13 mouse cellular contexts compared by ENCODE assay signal in the genomic region with DNA sequence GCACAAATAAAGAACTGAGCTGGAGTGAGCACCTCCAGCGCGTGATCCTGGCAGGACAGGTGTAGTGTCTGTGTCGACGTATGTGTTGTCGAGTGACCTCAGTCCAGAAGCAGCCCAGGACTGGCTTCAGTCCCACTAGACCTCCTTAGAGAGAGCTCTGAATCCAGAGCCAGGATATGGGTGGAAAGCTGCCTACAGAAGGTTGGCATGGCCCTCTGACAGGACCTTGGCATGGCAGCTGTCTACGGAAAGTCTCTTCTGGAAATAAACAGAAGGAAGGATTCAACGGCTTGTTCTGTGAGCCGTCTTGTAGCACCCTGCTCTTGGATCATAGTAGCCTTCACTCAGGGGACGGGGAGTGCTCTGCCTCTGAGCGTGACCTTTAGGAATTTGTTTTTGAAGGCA. TPM values are rescaled to one million over a fixed set of nuclear protein-coding genes. Genes with fewer than 3 reads are reported as not detected.
DNase-seq lines count a peak whose midpoint lies in the region; ATAC-seq and TF ChIP-seq lines count a peak whose summit lies in the region.
"Had no signal": no experiment of that assay in that cellular context is flagged by ENCODE, and none has a peak within 500 bp of the region (broad histone marks: within the 10 kb centered on the region; RNA-seq: fewer than 3 reads in every experiment).

No protein-coding gene starts in this region.

- no peak for DNase-seq in cerebellum, adult 11 months
- no peak for DNase-seq in lung, adult 2 months
- DNase-seq in cerebellum, postnatal 25 days: peak; percentile 38 to 57
- peak; percentile 33 for DNase-seq in lung, postnatal 10 days
- no peak for DNase-seq in ovary, postnatal 36 days (ENCODE audit: low spot score)
- no peak for DNase-seq in neural tube, embryonic 10.5 days (ENCODE audit: extremely low spot score, low spot score)
- DNase-seq: thymus, postnatal 14 days had no signal

- no peaks in the 10 kb centered on the region for H3K9me3 ChIP-seq in lung, embryonic 16.5 days (ENCODE audit: control insufficient read depth, low read length)

- no peak overlapping the region for H3K27ac ChIP-seq in lung, embryonic 16.5 days (ENCODE audit: low read length)
- H3K27ac ChIP-seq: heart, embryonic 13.5 days; kidney, postnatal 0 days had no signal

- H3K4me2 ChIP-seq in lung, embryonic 16.5 days (ENCODE audit: low read depth, low read length): no peak overlapping the region
- H3K4me2 ChIP-seq: heart, embryonic 13.5 days had no signal

- H3K4me3 ChIP-seq in lung, embryonic 16.5 days (ENCODE audit: low read length): no peak overlapping the region
- H3K4me3 ChIP-seq in lung, adult 2 months (replicated peaks; ENCODE audit: extremely low read depth, low read depth, low read length): no peak overlapping the region
- H3K4me3 ChIP-seq: heart, embryonic 13.5 days; myocyte had no signal

- H3K4me1 ChIP-seq in lung, embryonic 16.5 days (replicated peaks; ENCODE audit: control insufficient read depth, insufficient read depth, low read length): no peaks in the 10 kb centered on the region
- H3K4me1 ChIP-seq in lung, adult 2 months (ENCODE audit: control insufficient read depth, insufficient read depth, low read length): no peaks in the 10 kb centered on the region
- H3K4me1 ChIP-seq: heart, embryonic 13.5 days had no signal

- 81% methylated on average over 10 of the region's 10 CpGs for WGBS in lung, embryonic 16.5 days
- WGBS in lung, adult 2 months: 77% methylated on average over 10 of the region's 10 CpGs

- no peak for TF ChIP-seq CTCF in lung, adult 2 months (IDR thresholded peaks at IDR 0.05; ENCODE audit: insufficient read depth, low read length)

- no peak for TF ChIP-seq POLR2A in lung, adult 2 months (IDR thresholded peaks at IDR 0.05; ENCODE audit: borderline replicate concordance, extremely low read depth, low read depth, low read length)

- no peaks in the 10 kb centered on the region for H3K36me3 ChIP-seq in lung, embryonic 16.5 days (ENCODE audit: control insufficient read depth, insufficient read depth, low read length)

- H3K27me3 ChIP-seq in lung, embryonic 16.5 days (ENCODE audit: control insufficient read depth, insufficient read depth, low read depth, low read length): no peaks in the 10 kb centered on the region
- H3K27me3 ChIP-seq: heart, embryonic 13.5 days had no signal

- H3K9ac ChIP-seq in lung, embryonic 16.5 days (ENCODE audit: low read length): no peak overlapping the region
- H3K9ac ChIP-seq: heart, embryonic 13.5 days had no signal

- 0 out of 2 replicates have a peak, but pooled peaks have one; percentile 64 for ATAC-seq in cerebellum, adult (ENCODE audit: insufficient number of reproducible peaks, low FRiP score, low TSS enrichment)
- peak; percentile 34; the same call in 1 of the 2 replicates for ATAC-seq in lung, embryonic 16.5 days (ENCODE audit: low read depth)
- ATAC-seq: forebrain, embryonic 14.5 days had no signal

RNA-seq across cellular contexts. Expression of a gene that starts 37.5 kb away (rescaled TPM):
- polyA plus RNA-seq in lung, embryonic 16.5 days (2015; fragmentation: Nextera tagmentation; extraction: Ambion mirVana): 9.0 and 10.3 TPM in 2 replicates
- 5.8 and 8.0 TPM in 2 replicates for polyA plus RNA-seq in lung, adult 2 months (2012; rRNA removed)

Comparison
In these comparisons a context has a peak if more than half of its experiments do, and no peak if none do; other contexts are left out.
1. DNase-seq: peak in cerebellum, postnatal 25 days (2 of 2) and lung, postnatal 10 days (single experiment); none in cerebellum, adult 11 months (single experiment), lung, adult 2 months (single experiment), ovary, postnatal 36 days (single experiment) and neural tube, embryonic 10.5 days (single experiment).